Mouse (Mus musculus) cerebellum, adult 2 months (tissue): Measurements from ENCODE around the gene Med13l.

ENCODE experiments used
- CTCF ChIP-seq: fragments of 200-500 bp; IDR thresholded peaks from 2 replicates; pipeline ENCODE4 v1.5.1; 2011; ENCODE audit warnings: low read depth, mild to moderate bottlenecking, control low read depth, low read length, moderate library complexity, borderline replicate concordance; ENCODE audit not compliant: insufficient read depth
- POLR2A ChIP-seq: fragments of 200-500 bp; IDR thresholded peaks from 2 replicates; pipeline ENCODE4 v1.6.1; 2011; ENCODE audit warnings: low read length, control low read depth, borderline replicate concordance; ENCODE audit not compliant: insufficient read depth

DNA sequence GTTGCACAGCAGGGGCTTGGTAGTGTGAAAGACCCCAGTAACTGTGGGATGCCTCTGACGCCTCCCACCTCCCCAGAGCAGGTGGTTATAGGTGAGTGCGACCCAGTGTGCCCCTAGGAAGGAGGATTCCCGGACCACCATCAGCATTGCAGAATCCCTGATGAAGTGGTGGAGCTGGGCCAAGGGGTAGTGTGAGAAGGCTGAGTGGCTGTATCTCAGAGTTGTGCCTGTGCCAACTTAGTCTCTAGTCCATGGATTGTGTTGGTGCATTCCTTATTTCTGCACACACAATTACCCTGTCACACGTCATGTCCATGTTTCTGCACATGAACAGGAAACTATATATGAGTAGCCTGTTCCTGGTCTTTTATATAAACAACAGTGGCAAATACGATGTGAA, 161.4 kb downstream of the Med13l start:
- TF ChIP-seq POLR2A: no peak
- no peak for TF ChIP-seq CTCF
